Mouse (Mus musculus) inflammation-experienced regulatory T-cells, adult 6 months (primary cell): ENCODE measurements around the gene Dnase1l2. TPM values are rescaled to one million over a fixed set of nuclear protein-coding genes. Genes with fewer than 3 reads are reported as not detected.

Source experiments
- ATAC-seq: one replicate; pipeline ENCODE4 v1.8.0; 2017
- polyA plus RNA-seq, 3 experiments: library from polyadenylated mRNA; unstranded; fragments of 100-300 nt; shearing (Covaris generic); gene quantifications; one replicate each; pipeline ENCODE4 v1.2.1; 2017

The Dnase1l2 gene
- 1 to 10 TPM; 2.9 to 6.5 (median 4.8) TPM for polyA plus RNA-seq

GRCm38 (mm10) chr17:24442632-24443155 lies at the start of gene Dnase1l2:
Dnase1l2 (minus strand) TSS chr17:24443105.
- no peak for ATAC-seq

GRCm38 (mm10) chr17:24490399-24490798 lies 47.5 kb upstream of the Dnase1l2 start:
- no peak for ATAC-seq

GRCm38 (mm10) chr17:24489265-24490030 lies 46.5 kb upstream of the Dnase1l2 start:
- no peak for ATAC-seq

GRCm38 (mm10) chr17:24488662-24489264 lies 45.9 kb upstream of the Dnase1l2 start:
- ATAC-seq: peak; percentile 35

GRCm38 (mm10) chr17:24488186-24488661 lies 45.3 kb upstream of the Dnase1l2 start, which contains the start of gene Caskin1:
Caskin1 (plus strand) TSS chr17:24488601.
- ATAC-seq: no peak

GRCm38 (mm10) chr17:24485090-24485860 lies 42.4 kb upstream of the Dnase1l2 start:
- ATAC-seq: peak; percentile 32

GRCm38 (mm10) chr17:24483495-24483894 lies 40.6 kb upstream of the Dnase1l2 start:
- no peak for ATAC-seq

- ATAC-seq: no peak
Observed at GRCm38 (mm10) chr17:24481027-24481815, 38.3 kb upstream of the Dnase1l2 start.

GRCm38 (mm10) chr17:24480201-24480826 lies 37.4 kb upstream of the Dnase1l2 start:
- ATAC-seq: no peak

- ATAC-seq: no peak
Observed at GRCm38 (mm10) chr17:24479431-24479830, 36.5 kb upstream of the Dnase1l2 start.

GRCm38 (mm10) chr17:24478663-24479380 lies 35.9 kb upstream of the Dnase1l2 start, which contains the start of gene Mlst8:
Mlst8 (minus strand) TSS chr17:24479078.
- ATAC-seq: peak; percentile 96

GRCm38 (mm10) chr17:24477985-24478600 lies 35.2 kb upstream of the Dnase1l2 start:
- ATAC-seq: no peak

- ATAC-seq: no peak
Observed at GRCm38 (mm10) chr17:24477053-24477984, 34.4 kb upstream of the Dnase1l2 start.

- ATAC-seq: no peak
Observed at GRCm38 (mm10) chr17:24476022-24476776, 33.3 kb upstream of the Dnase1l2 start.

GRCm38 (mm10) chr17:24475586-24475985 lies 32.7 kb upstream of the Dnase1l2 start:
- no peak for ATAC-seq

- ATAC-seq: no peak
Observed at GRCm38 (mm10) chr17:24474557-24474956, 31.7 kb upstream of the Dnase1l2 start.

- ATAC-seq: no peak
Observed at GRCm38 (mm10) chr17:24473612-24474275, 30.8 kb upstream of the Dnase1l2 start, which contains the start of gene Bricd5. Bricd5 (plus strand) TSS chr17:24473884.

- ATAC-seq: no peak
Observed at GRCm38 (mm10) chr17:24472512-24472911, 29.6 kb upstream of the Dnase1l2 start.
